Mouse (Mus musculus): ENCODE data around the gene Acox3. TPM values are rescaled to one million over a fixed set of nuclear protein-coding genes. Genes with fewer than 3 reads are reported as not detected.

Acox3 gene
- polyA plus RNA-seq, 1 experiment: 30.5 TPM

DNA sequence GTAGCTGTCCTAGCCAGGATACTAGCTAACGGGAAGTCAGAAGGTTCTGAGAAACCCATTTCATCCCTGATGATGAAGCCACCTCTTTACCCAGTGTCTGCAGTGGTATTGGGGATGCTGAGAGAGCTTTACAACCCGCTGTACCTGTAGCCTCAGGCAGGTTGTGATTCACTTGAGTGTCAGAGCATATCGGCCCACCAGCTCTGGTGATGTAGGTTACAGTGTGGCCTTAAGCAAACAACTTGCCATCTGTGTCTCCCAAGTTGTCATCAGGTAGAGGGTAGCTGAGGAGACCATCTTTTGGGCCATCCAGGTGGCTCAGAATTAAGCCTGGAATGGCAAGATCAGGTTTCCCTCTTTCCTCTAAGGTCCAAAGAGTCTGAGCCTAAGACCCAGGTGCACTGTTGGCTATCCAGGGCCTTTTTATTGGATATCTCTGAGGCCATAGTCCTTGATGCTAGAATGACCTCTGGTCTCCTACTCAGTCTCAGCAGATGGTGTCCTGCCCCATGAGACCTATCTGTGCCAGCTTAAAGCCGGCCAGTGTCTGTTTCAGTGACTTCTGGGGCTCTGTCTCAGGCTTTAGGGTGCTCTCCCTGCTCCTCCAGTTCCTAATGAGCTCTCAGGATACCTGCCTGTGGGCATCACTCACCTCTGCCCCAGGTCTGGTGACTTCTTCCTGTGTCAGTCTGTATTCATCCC lies 29.9 kb upstream of the Acox3 start:
- H3K27ac ChIP-seq (ENCODE audit: insufficient read depth, low read length): no peak overlapping the region
- no peak overlapping the region for H3K4me3 ChIP-seq (ENCODE audit: insufficient read depth, low read length)
- no peaks in the 10 kb centered on the region for H3K4me1 ChIP-seq (ENCODE audit: control insufficient read depth, insufficient read depth, low read length)
- TF ChIP-seq CTCF (IDR thresholded peaks at IDR 0.05; ENCODE audit: extremely low read depth, insufficient read depth, low read length): no peak
- TF ChIP-seq POLR2A (IDR thresholded peaks at IDR 0.05; ENCODE audit: extremely low read depth, insufficient read depth, low read length): 0 out of 2 replicates have a peak, but pooled peaks have one; percentile 0

DNA sequence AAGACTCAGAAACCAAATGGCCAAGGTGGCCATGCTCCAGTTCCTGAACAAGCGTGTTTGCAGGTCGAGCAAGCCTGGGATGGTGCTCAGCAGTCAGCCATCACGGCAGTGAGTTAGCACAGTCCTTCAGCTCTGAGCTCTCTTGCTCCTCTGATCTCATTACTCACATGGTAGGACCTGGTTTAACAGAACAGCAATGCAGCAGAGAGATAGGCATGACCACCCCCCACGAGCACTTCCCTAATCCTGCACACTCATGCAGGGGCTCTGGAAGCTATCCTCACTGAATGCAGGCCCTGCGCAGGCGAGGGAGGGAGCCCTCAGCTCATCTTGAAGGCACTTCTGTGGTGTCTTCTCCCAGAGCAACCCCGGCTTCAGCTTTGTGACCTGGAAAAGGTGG lies 26.4 kb upstream of the Acox3 start:
- peaks cover 2% of the 10 kb centered on the region; the same call in 1 of the 2 replicates for H3K4me1 ChIP-seq (ENCODE audit: control insufficient read depth, insufficient read depth, low read length)
- H3K4me3 ChIP-seq (ENCODE audit: insufficient read depth, low read length): no peak overlapping the region
- no peak for TF ChIP-seq POLR2A (IDR thresholded peaks at IDR 0.05; ENCODE audit: extremely low read depth, insufficient read depth, low read length)
- no peak for TF ChIP-seq CTCF (IDR thresholded peaks at IDR 0.05; ENCODE audit: extremely low read depth, insufficient read depth, low read length)
- no peak overlapping the region for H3K27ac ChIP-seq (ENCODE audit: insufficient read depth, low read length)

DNA sequence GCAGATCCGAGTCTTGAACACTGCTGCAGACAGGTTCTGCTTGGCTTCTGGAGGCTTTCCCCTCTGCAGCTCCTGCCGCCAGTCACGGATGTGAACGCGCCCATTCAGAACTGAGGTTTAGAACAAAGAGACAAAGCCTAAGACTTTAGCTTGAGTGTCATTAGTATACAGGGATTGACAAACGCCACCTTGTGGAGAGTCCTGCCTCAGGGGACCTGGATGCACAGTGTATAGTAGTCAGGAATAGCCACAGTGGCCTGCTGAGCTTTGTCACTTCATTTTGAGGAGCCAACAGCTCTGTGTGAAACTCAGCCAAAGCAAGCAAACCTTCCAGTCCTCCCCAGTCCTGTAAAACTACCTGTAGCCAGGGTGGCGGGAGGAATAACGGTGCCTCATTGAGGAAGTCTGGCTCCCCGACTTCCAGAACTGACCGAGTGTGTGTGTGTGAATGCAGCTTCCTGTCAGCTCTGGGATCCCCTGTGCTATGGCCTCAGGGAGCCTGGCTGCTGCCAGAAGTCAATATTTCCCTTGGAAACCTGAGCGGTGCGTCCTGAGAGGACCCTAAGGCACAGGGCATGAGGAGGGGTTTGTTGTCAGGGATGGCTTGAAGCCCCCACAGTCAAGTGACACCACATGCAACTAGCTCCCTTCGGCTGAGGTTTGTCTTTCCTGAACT lies 24.8 kb upstream of the Acox3 start:
- H3K27ac ChIP-seq (ENCODE audit: insufficient read depth, low read length): no peak overlapping the region
- no peak overlapping the region for H3K4me3 ChIP-seq (ENCODE audit: insufficient read depth, low read length)
- peak; percentile 20; the same call in 1 of the 2 replicates for TF ChIP-seq CTCF (IDR thresholded peaks at IDR 0.05; ENCODE audit: extremely low read depth, insufficient read depth, low read length)
- no peak for TF ChIP-seq POLR2A (IDR thresholded peaks at IDR 0.05; ENCODE audit: extremely low read depth, insufficient read depth, low read length)
- H3K4me1 ChIP-seq (ENCODE audit: control insufficient read depth, insufficient read depth, low read length): peaks cover 3% of the 10 kb centered on the region; the same call in 1 of the 2 replicates

DNA sequence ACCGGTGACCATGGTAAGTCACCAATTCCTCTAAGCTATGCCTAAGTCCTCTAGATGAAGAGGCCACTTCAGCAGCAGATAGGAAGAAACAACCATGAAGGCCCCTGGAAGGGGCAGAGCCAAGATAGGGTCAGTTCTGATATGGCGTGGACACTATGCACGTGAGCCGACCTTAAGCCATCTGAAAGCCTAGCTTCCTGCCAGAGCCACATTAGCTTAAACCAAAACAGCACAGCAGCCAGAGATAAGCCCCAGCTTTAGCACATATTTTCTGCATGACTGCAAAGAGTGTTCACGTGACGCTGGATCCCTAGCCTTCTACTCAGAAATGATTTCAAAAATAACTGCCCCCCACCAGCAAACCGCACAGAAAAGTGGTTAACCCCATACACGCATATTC lies 23.4 kb upstream of the Acox3 start:
- no peak for TF ChIP-seq POLR2A (IDR thresholded peaks at IDR 0.05; ENCODE audit: extremely low read depth, insufficient read depth, low read length)
- no peak overlapping the region for H3K27ac ChIP-seq (ENCODE audit: insufficient read depth, low read length)
- H3K4me1 ChIP-seq (ENCODE audit: control insufficient read depth, insufficient read depth, low read length): peaks cover 3% of the 10 kb centered on the region; the same call in 1 of the 2 replicates
- no peak overlapping the region for H3K4me3 ChIP-seq (ENCODE audit: insufficient read depth, low read length)

DNA sequence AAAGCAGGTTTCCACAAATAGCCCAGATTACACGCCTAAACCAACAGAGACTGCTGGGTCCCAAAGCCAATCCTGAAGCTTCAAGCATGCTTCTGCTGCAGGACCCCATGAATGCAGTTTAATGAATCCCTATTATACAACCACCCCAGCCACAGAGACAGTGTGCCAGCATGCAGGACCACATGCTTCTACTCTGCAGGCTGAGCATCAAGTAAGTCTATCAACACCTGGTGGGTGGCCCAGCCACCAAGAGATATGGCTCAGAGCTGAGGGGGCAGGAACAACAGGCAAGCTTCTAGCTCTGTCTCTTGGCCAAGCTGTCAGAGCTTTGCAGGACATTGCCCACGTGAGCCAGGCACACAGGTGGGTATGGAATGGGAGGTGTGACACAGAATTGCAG lies 20.2 kb upstream of the Acox3 start:
- TF ChIP-seq CTCF (IDR thresholded peaks at IDR 0.05; ENCODE audit: extremely low read depth, insufficient read depth, low read length): no peak
- TF ChIP-seq POLR2A (IDR thresholded peaks at IDR 0.05; ENCODE audit: extremely low read depth, insufficient read depth, low read length): no peak
- peaks cover 5% of the 10 kb centered on the region; the same call in 1 of the 2 replicates for H3K4me1 ChIP-seq (ENCODE audit: control insufficient read depth, insufficient read depth, low read length)
- no peak overlapping the region for H3K27ac ChIP-seq (ENCODE audit: insufficient read depth, low read length)
- no peak overlapping the region for H3K4me3 ChIP-seq (ENCODE audit: insufficient read depth, low read length)

DNA sequence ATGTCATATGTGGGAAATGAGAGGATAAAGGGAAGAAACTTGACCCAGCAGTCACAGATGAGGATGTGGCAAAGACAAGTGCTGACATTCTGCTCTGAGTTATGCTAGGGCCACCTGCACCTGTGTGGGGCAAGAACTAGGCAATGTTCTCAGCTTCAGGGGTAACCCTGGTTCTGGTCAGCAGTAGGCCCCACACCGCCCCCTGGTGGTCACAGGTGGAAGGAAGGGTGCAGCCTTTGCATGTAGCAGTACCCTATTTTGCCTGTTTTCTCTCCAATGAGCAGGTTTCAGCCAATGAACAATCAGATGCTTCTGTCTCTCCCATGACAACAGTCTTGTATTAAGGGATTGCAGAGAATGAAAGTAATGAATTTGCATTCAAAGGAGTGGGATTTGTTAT lies 19.4 kb upstream of the Acox3 start:
- H3K4me3 ChIP-seq (ENCODE audit: insufficient read depth, low read length): no peak overlapping the region
- H3K4me1 ChIP-seq (ENCODE audit: control insufficient read depth, insufficient read depth, low read length): peaks cover 5% of the 10 kb centered on the region; the same call in 1 of the 2 replicates
- TF ChIP-seq POLR2A (IDR thresholded peaks at IDR 0.05; ENCODE audit: extremely low read depth, insufficient read depth, low read length): no peak
- TF ChIP-seq CTCF (IDR thresholded peaks at IDR 0.05; ENCODE audit: extremely low read depth, insufficient read depth, low read length): peak; percentile 77
- H3K27ac ChIP-seq (ENCODE audit: insufficient read depth, low read length): no peak overlapping the region

DNA sequence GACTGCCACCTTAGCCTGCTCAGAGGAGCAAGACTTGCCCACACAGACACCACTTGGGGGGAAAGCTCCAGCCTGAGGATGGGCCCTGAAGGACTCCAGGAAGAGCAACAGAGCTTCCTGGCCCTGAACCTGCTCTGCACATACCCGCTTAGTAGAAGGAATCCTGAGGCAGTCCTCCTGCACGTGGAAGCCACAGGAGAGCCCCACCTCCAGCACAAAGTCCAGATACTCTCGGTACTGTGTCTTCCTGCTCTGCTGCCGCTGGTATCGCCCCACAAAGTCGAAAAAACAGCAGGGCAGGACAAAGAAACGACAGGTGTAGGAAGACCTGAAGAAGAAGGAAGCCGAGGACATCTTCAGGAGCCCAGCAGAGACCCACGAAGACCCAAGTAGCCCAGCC lies 17.6 kb upstream of the Acox3 start:
- Histone ChIP-seq H3K27ac (ENCODE audit: insufficient read depth, low read length) (no peak overlapping the region), H3K4me3 (ENCODE audit: insufficient read depth, low read length) (no peak overlapping the region), H3K4me1 (ENCODE audit: control insufficient read depth, insufficient read depth, low read length) (peaks cover 3% of the 10 kb centered on the region; the same call in 1 of the 2 replicates)
- TF ChIP-seq POLR2A (IDR thresholded peaks at IDR 0.05; ENCODE audit: extremely low read depth, insufficient read depth, low read length): no peak
- TF ChIP-seq CTCF (IDR thresholded peaks at IDR 0.05; ENCODE audit: extremely low read depth, insufficient read depth, low read length): no peak

DNA sequence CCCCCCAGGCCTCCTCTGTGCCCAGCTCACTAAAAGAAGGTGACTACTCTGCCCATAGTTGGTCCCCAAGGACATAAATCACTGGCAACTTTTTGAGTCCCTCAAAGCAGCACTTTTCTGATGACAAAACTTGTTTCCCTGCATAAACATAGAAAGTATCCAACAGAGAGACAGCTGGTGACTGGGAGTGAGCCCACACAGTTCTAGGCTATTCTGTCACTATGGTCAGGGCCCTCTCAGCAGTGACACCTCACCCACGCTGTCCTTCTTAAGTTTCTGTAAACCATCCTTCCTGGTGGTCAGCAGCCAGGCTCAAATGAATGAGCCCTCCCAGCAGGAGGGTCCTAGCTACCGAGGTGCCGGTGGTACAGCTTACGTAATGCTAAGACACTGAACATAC lies 16.2 kb upstream of the Acox3 start:
- no peak for TF ChIP-seq CTCF (IDR thresholded peaks at IDR 0.05; ENCODE audit: extremely low read depth, insufficient read depth, low read length)
- TF ChIP-seq POLR2A (IDR thresholded peaks at IDR 0.05; ENCODE audit: extremely low read depth, insufficient read depth, low read length): no peak
- Histone ChIP-seq H3K27ac (ENCODE audit: insufficient read depth, low read length) (no peak overlapping the region), H3K4me1 (ENCODE audit: control insufficient read depth, insufficient read depth, low read length) (peaks cover 3% of the 10 kb centered on the region; the same call in 1 of the 2 replicates), H3K4me3 (ENCODE audit: insufficient read depth, low read length) (no peak overlapping the region)

DNA sequence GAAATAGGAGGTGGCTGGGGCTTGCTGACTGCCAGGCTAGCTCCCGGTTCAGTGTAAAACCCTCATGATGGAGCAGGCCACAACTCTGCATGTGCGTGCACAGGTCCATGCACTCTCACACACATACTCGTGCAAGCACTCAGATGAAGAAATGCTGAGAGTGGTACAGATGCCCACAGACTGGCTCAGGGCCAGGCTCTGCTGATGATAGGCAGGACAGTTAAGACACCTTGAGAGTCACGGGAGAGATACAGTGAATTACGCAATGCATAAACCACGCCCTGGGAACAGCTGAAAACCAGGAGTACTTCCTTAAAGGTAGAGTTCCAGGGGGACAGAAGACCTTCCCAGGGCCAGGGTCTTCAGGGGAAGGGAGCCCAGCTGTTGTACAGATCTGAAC lies 11.3 kb upstream of the Acox3 start:
- Histone ChIP-seq H3K27ac (ENCODE audit: insufficient read depth, low read length) (no peak overlapping the region), H3K4me1 (ENCODE audit: control insufficient read depth, insufficient read depth, low read length) (peaks cover 6% of the 10 kb centered on the region), H3K4me3 (ENCODE audit: insufficient read depth, low read length) (no peak overlapping the region)
- TF ChIP-seq CTCF (IDR thresholded peaks at IDR 0.05; ENCODE audit: extremely low read depth, insufficient read depth, low read length) (no peak), POLR2A (IDR thresholded peaks at IDR 0.05; ENCODE audit: extremely low read depth, insufficient read depth, low read length) (no peak)
